Mouse (Mus musculus): ENCODE data around the gene Sez6l. TPM values are rescaled to one million over a fixed set of nuclear protein-coding genes. Genes with fewer than 3 reads are reported as not detected.

The Sez6l gene
- total RNA-seq, 1 experiment: 0.13 TPM

- Histone ChIP-seq H3K36me3 (ENCODE audit: control insufficient read depth, insufficient read depth, low read length, poor library complexity, severe bottlenecking) (no peaks in the 10 kb centered on the region), H3K4me1 (ENCODE audit: control insufficient read depth in 2 of 2, insufficient read depth in 2 of 2, low read length in 2 of 2, poor library complexity in 1 of 2) (peaks cover 0 to 3% of the 10 kb centered on the region in 2 experiments; a peak in 1 of 4 replicates), H3K9me3 (ENCODE audit: control insufficient read depth, insufficient read depth, low read depth, low read length) (no peaks in the 10 kb centered on the region), H3K9ac (ENCODE audit: insufficient read depth, low read depth, low read length, poor library complexity, severe bottlenecking) (no peak overlapping the region), H3K4me3 (ENCODE audit: insufficient read depth in 1 of 2, low read depth in 1 of 2, low read length in 2 of 2, poor library complexity in 1 of 2, severe bottlenecking in 1 of 2) (no peak overlapping the region), H3K27ac (ENCODE audit: insufficient read depth, low read depth, low read length, poor library complexity, severe bottlenecking) (no peak overlapping the region)
- DNase-seq (ENCODE audit: low read depth, low spot score): no peak
- no peak for TF ChIP-seq CHD2 (IDR thresholded peaks at IDR 0.05; ENCODE audit: low read depth, low read length)
- no peak for TF ChIP-seq MAFK (IDR thresholded peaks at IDR 0.05; ENCODE audit: insufficient read depth, low read depth, low read length)
- no peak for TF ChIP-seq HCFC1 (IDR thresholded peaks at IDR 0.05; ENCODE audit: borderline replicate concordance, insufficient read depth, low read length)
- TF ChIP-seq ZC3H11A (IDR thresholded peaks at IDR 0.05; ENCODE audit: borderline replicate concordance, low read depth, low read length): no peak
- TF ChIP-seq ZNF384 (IDR thresholded peaks at IDR 0.05; ENCODE audit: low read depth, low read length): no peak
- in situ Hi-C loops (cut with MboI; ENCODE audit: low sequenced_read_pairs in 2 of 2, unreplicated experiment in 2 of 2): no loop called here
Measured at GRCm38 (mm10) chr5:112596729-112597128, 19.7 kb upstream of the Sez6l start.

- no peak overlapping the region for H3K4me3 ChIP-seq (ENCODE audit: insufficient read depth in 1 of 2, low read depth in 1 of 2, low read length in 2 of 2, poor library complexity in 1 of 2, severe bottlenecking in 1 of 2)
- in situ Hi-C loops (cut with MboI; ENCODE audit: low sequenced_read_pairs in 2 of 2, unreplicated experiment in 2 of 2): no loop called here
- no peak overlapping the region for H3K27ac ChIP-seq (ENCODE audit: insufficient read depth, low read depth, low read length, poor library complexity, severe bottlenecking)
- TF ChIP-seq CHD2 (IDR thresholded peaks at IDR 0.05; ENCODE audit: low read depth, low read length) (no peak), ZC3H11A (IDR thresholded peaks at IDR 0.05; ENCODE audit: borderline replicate concordance, low read depth, low read length) (no peak), ZNF384 (IDR thresholded peaks at IDR 0.05; ENCODE audit: low read depth, low read length) (no peak), HCFC1 (IDR thresholded peaks at IDR 0.05; ENCODE audit: borderline replicate concordance, insufficient read depth, low read length) (no peak), MAFK (IDR thresholded peaks at IDR 0.05; ENCODE audit: insufficient read depth, low read depth, low read length) (no peak)
- no peak for DNase-seq (ENCODE audit: low read depth, low spot score)
- H3K4me1 ChIP-seq (ENCODE audit: control insufficient read depth in 2 of 2, insufficient read depth in 2 of 2, low read length in 2 of 2, poor library complexity in 1 of 2): peaks cover 0 to 3% of the 10 kb centered on the region in 2 experiments; a peak in 1 of 4 replicates
- no peaks in the 10 kb centered on the region for H3K36me3 ChIP-seq (ENCODE audit: control insufficient read depth, insufficient read depth, low read length, poor library complexity, severe bottlenecking)
- H3K9me3 ChIP-seq (ENCODE audit: control insufficient read depth, insufficient read depth, low read depth, low read length): no peaks in the 10 kb centered on the region
- H3K9ac ChIP-seq (ENCODE audit: insufficient read depth, low read depth, low read length, poor library complexity, severe bottlenecking): no peak overlapping the region
Measured at GRCm38 (mm10) chr5:112595701-112596632, 19.0 kb upstream of the Sez6l start.

GRCm38 (mm10) chr5:112591706-112592105, 14.7 kb upstream of the Sez6l start:
- H3K9me3 ChIP-seq (ENCODE audit: control insufficient read depth, insufficient read depth, low read depth, low read length): no peaks in the 10 kb centered on the region
- no peak overlapping the region for H3K9ac ChIP-seq (ENCODE audit: insufficient read depth, low read depth, low read length, poor library complexity, severe bottlenecking)
- H3K4me1 ChIP-seq (ENCODE audit: control insufficient read depth in 2 of 2, insufficient read depth in 2 of 2, low read length in 2 of 2, poor library complexity in 1 of 2): peaks cover 0 to 3% of the 10 kb centered on the region in 2 experiments; a peak in 1 of 4 replicates
- TF ChIP-seq MAFK (IDR thresholded peaks at IDR 0.05; ENCODE audit: insufficient read depth, low read depth, low read length): no peak
- no peak for TF ChIP-seq CHD2 (IDR thresholded peaks at IDR 0.05; ENCODE audit: low read depth, low read length)
- in situ Hi-C loops (cut with MboI; ENCODE audit: low sequenced_read_pairs in 2 of 2, unreplicated experiment in 2 of 2): no loop called here
- DNase-seq (ENCODE audit: low read depth, low spot score): no peak
- H3K36me3 ChIP-seq (ENCODE audit: control insufficient read depth, insufficient read depth, low read length, poor library complexity, severe bottlenecking): no peaks in the 10 kb centered on the region
- H3K27ac ChIP-seq (ENCODE audit: insufficient read depth, low read depth, low read length, poor library complexity, severe bottlenecking): no peak overlapping the region
- no peak overlapping the region for H3K4me3 ChIP-seq (ENCODE audit: insufficient read depth in 1 of 2, low read depth in 1 of 2, low read length in 2 of 2, poor library complexity in 1 of 2, severe bottlenecking in 1 of 2)

- DNase-seq (ENCODE audit: low read depth, low spot score): peak; percentile 47
- H3K9me3 ChIP-seq (ENCODE audit: control insufficient read depth, insufficient read depth, low read depth, low read length): no peaks in the 10 kb centered on the region
- H3K36me3 ChIP-seq (ENCODE audit: control insufficient read depth, insufficient read depth, low read length, poor library complexity, severe bottlenecking): no peaks in the 10 kb centered on the region
- in situ Hi-C loops (cut with MboI; ENCODE audit: low sequenced_read_pairs in 2 of 2, unreplicated experiment in 2 of 2): no loop called here
- peak overlapping the region in 1 of 2 experiments; percentile 25; a peak in 1 of 4 replicates for H3K4me3 ChIP-seq (ENCODE audit: insufficient read depth in 1 of 2, low read depth in 1 of 2, low read length in 2 of 2, poor library complexity in 1 of 2, severe bottlenecking in 1 of 2)
- peaks cover 0 to 3% of the 10 kb centered on the region in 2 experiments; a peak in 1 of 4 replicates for H3K4me1 ChIP-seq (ENCODE audit: control insufficient read depth in 2 of 2, insufficient read depth in 2 of 2, low read length in 2 of 2, poor library complexity in 1 of 2)
- H3K27ac ChIP-seq (ENCODE audit: insufficient read depth, low read depth, low read length, poor library complexity, severe bottlenecking): no peak overlapping the region
- H3K9ac ChIP-seq (ENCODE audit: insufficient read depth, low read depth, low read length, poor library complexity, severe bottlenecking): no peak overlapping the region
- no peak for TF ChIP-seq ZNF384 (IDR thresholded peaks at IDR 0.05; ENCODE audit: low read depth, low read length)
- TF ChIP-seq HCFC1 (IDR thresholded peaks at IDR 0.05; ENCODE audit: borderline replicate concordance, insufficient read depth, low read length): no peak
- TF ChIP-seq ZC3H11A (IDR thresholded peaks at IDR 0.05; ENCODE audit: borderline replicate concordance, low read depth, low read length): no peak
- TF ChIP-seq MAFK (IDR thresholded peaks at IDR 0.05; ENCODE audit: insufficient read depth, low read depth, low read length): no peak
- no peak for TF ChIP-seq CHD2 (IDR thresholded peaks at IDR 0.05; ENCODE audit: low read depth, low read length)
Measured at GRCm38 (mm10) chr5:112586071-112586470, 9.1 kb upstream of the Sez6l start.

All from ES-E14 (cell line).